Mouse (Mus musculus): ENCODE measurements around the gene Sohlh2. TPM values are rescaled to one million over a fixed set of nuclear protein-coding genes. Genes with fewer than 3 reads are reported as not detected.
A peak's percentile ranks its signal among the peaks of the same experiment; 100 is the strongest.

Sohlh2 gene
- total RNA-seq, 2 experiments from 2014 or later = not detected

GRCm38 (mm10) chr3:55207665-55208064 lies 25.8 kb downstream of the Sohlh2 start:
- DNase-seq = no peak

- no peak for DNase-seq
Observed at GRCm38 (mm10) chr3:55212254-55212653, 30.4 kb downstream of the Sohlh2 start.

GRCm38 (mm10) chr3:55213785-55214184 lies 32.0 kb downstream of the Sohlh2 start:
- DNase-seq = no peak

- no peak for DNase-seq
Observed at GRCm38 (mm10) chr3:55214413-55214812, 32.6 kb downstream of the Sohlh2 start.

- DNase-seq = no peak
Observed at GRCm38 (mm10) chr3:55222502-55222901, 40.7 kb downstream of the Sohlh2 start.

- DNase-seq = no peak
Observed at GRCm38 (mm10) chr3:55223862-55224261, 42.0 kb downstream of the Sohlh2 start.

GRCm38 (mm10) chr3:55226501-55227213 lies 44.8 kb downstream of the Sohlh2 start:
- DNase-seq = no peak

GRCm38 (mm10) chr3:55227214-55227581 lies 45.4 kb downstream of the Sohlh2 start:
- DNase-seq = no peak

- no peak for DNase-seq
Observed at GRCm38 (mm10) chr3:55241730-55242421, 60.0 kb downstream of the Sohlh2 start, which contains the start of gene Dclk1. TSS of gene Dclk1 (plus strand) at chr3:55242364.

- peak; percentile 83 to 84 for DNase-seq
Observed at GRCm38 (mm10) chr3:55242422-55243055, 60.7 kb downstream of the Sohlh2 start.

- peak; percentile 51 to 54 for DNase-seq
Observed at GRCm38 (mm10) chr3:55243056-55243471, 61.2 kb downstream of the Sohlh2 start.

- DNase-seq = no peak
Observed at GRCm38 (mm10) chr3:55244087-55244486, 62.3 kb downstream of the Sohlh2 start.

- no peak for DNase-seq
Observed at GRCm38 (mm10) chr3:55246618-55247272, 64.9 kb downstream of the Sohlh2 start.

GRCm38 (mm10) chr3:55248048-55248447 lies 66.2 kb downstream of the Sohlh2 start:
- DNase-seq = no peak

GRCm38 (mm10) chr3:55248508-55248907 lies 66.7 kb downstream of the Sohlh2 start:
- DNase-seq = peak; percentile 55 to 62

GRCm38 (mm10) chr3:55250631-55251030 lies 68.8 kb downstream of the Sohlh2 start:
- DNase-seq = no peak

Small RNA genes lying within 50 kb of the gene (microRNA-seq; reads per million reads assigned to microRNA genes)
- 0 reads per million in 2 experiments for gene Gm22029

Other genes starting within 250 kb of the Sohlh2 start
- 1 to 10 TPM; 2.6 to 3.4 TPM for gene Ccna1, start 126.5 kb upstream of the Sohlh2 start, total RNA-seq (2021)
- gene Spg20, start 69.9 kb upstream of the Sohlh2 start, total RNA-seq (2021) = 10 to 100 TPM; 39.2 to 40.3 TPM
- under 1 TPM; 0.22 to 0.56 TPM for gene Ccdc169, start 44.7 kb upstream of the Sohlh2 start, total RNA-seq (2021)
- 100 to 1,000 TPM; 577 to 611 TPM for gene Dclk1, start 60.3 kb downstream of the Sohlh2 start, total RNA-seq (2021)

All from layer of hippocampus, postnatal 36 days (tissue).